Mouse (Mus musculus) natural killer cell, adult 2 months (primary cell): ENCODE data around the gene Spag16.

Source experiments
- DNase-seq, 2 experiments: peaks; one replicate each; pipeline ENCODE4 v3.0.0; 2022; ENCODE audit warnings: low spot score in 2 of 2

Spag16 gene

DNA sequence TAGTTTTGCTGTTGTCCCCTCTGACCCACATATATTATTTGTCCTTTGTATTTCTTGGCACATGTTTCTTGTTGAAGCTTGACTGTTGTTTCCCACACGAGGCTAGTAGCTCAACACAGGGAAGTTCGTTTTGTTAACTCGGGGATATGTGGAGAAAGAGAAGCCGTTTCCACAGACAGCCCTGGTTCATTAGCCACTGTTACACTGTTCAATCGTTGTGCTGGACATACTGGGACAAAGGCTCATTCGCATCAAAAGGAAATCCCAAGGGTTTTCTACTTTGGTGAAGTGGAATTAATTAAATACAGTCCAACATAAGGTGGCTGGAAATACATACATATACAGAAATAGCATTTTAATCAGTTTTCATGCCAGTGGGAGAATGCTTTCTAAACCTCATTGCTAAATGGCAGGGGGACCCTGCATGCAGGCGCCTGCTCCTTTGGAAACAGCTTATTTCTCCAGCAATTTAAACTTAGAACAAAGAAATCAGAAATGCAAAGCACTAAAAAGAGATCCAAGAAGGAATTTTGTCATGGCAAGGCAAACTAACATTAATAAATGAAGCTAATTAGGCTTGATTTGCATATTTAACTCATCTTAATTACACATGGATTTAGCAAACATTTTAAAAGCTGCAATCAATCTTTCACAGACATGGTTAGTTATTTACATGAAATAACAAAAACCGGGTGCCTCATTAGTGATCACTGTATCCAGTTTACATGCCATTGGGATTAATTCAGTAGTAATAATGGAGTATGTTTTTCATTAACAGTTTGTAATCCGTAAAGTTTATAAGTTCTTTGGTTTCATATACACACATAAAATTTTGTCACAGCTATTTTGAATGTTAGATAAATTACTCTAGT is 615.7 kb downstream of the Spag16 start:
- DNase-seq: no peak

- no peak for DNase-seq
Measured at GRCm38 (mm10) chr1:70479864-70480263, 653.1 kb downstream of the Spag16 start.

DNA sequence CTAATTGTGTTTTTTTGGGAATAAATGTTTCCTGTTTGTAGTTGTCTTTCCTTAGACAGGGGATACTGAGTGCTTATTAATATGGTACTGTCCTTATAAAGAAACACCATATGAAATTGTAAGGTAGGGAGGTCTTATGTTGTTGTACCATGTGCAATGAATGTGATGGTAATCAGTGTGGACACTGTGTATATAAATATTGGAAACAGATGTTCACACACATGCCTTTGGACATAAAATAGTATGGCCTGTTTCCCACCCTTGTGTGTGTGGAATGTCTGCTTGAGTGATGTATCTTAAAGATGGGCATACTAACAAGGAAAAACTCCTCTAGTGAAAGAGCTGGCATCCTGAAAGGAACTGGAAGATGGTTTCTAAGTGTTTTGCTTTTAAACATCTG is 692.1 kb downstream of the Spag16 start:
- DNase-seq: no peak

- no peak for DNase-seq
Measured at GRCm38 (mm10) chr1:70527134-70527533, 700.4 kb downstream of the Spag16 start.

GRCm38 (mm10) chr1:70529771-70530170 is 703.0 kb downstream of the Spag16 start:
- no peak for DNase-seq

GRCm38 (mm10) chr1:70551839-70552238 is 725.1 kb downstream of the Spag16 start:
- no peak for DNase-seq

DNA sequence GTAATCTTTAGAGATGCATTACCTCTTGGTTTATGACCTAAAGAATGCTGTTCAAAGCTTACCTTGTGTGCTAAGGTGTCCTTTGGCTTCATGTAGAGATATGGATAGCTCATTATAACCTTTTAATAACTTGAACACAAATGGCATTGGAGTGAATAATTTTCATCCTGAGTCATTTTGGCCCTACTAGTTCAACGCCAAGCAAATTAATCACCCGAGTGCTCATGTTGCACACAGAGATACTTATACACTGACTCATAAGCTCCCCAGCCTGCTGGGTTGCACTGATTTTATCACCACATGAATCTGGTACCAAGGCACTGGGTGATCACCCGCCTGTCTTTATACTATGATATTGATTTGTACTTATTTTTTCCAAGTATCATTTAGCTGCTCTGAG is 795.0 kb downstream of the Spag16 start:
- no peak for DNase-seq

DNA sequence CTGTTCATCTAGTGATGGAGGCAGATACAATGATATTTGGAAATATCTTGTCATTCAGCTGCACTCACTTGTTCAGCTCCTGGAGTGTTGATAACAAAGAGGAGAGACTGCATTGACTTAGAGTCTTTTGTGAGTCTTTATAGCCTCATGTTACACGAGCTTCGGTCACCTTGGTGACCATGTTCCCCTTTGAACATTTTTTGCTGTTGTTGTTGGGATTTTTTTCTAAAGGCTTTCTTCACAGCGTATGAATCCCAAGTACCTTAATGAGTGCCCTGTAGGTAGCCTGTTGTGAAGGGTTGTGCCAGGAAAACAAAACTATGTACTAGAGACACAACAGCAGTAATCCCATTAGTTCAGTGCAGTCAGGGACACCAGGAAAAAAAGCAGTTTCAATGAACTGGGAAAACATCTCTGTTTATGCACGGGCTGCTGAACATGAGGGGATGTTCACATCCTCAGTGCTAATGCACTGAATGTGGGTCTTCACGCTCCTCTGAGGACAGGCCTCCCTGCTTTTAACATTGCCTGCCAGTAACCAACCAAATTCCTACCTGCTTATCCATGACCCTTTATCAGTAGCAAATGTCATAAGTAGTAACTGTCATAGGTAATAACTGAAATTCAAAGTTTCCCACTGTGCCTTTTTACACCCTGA is 798.2 kb downstream of the Spag16 start:
- no peak for DNase-seq

- DNase-seq: no peak
Measured at GRCm38 (mm10) chr1:70652719-70653118, 825.9 kb downstream of the Spag16 start.

GRCm38 (mm10) chr1:70692529-70692928 is 865.8 kb downstream of the Spag16 start:
- DNase-seq: no peak

- no peak for DNase-seq
Measured at GRCm38 (mm10) chr1:70700270-70700669, 873.5 kb downstream of the Spag16 start.

DNA sequence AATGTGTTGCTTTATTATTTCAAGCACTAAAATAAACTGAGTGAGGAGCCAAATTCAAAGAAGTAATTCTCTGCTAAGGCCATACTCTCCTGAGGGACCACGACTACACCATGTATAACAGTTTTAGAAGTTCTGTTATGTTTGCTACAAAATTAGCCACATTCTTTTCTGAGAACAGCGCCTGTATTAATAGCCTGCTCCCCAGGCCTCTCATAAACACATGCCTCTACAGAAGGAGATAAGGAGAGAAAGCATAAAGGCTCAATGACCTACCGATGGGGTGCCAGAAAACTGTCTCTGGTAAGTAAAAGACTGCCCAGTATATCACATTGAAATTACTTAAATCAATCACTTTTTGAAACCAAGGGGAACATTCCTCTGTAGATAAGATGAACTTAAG is 877.2 kb downstream of the Spag16 start:
- no peak for DNase-seq

- no peak for DNase-seq
Measured at GRCm38 (mm10) chr1:70705821-70706220, 879.1 kb downstream of the Spag16 start.

- DNase-seq: no peak
Measured at GRCm38 (mm10) chr1:70725045-70725444, 898.3 kb downstream of the Spag16 start.

- no peak for DNase-seq
Measured at GRCm38 (mm10) chr1:70725655-70726066, 898.9 kb downstream of the Spag16 start, which contains the start of gene Vwc2l. Vwc2l (plus strand) TSS chr1:70725715.
